Mouse (Mus musculus) embryonic facial prominence, embryonic 10.5 days (tissue): ENCODE results near the gene Map3k5. TPM values are rescaled to one million over a fixed set of nuclear protein-coding genes. Genes with fewer than 3 reads are reported as not detected.

Source experiments
- DNase-seq: peaks from one replicate; pipeline ENCODE4 v3.0.0-alpha.2; 2017; ENCODE audit warnings: low spot score
- H3K27ac ChIP-seq: fragments of 300-500 bp; sonication (generic); replicated peaks from 2 replicates; pipeline ENCODE4 v1.5.1; 2016; ENCODE audit warnings: mild to moderate bottlenecking
- H3K27me3 ChIP-seq: fragments of 300-500 bp; sonication (generic); replicated peaks from 2 replicates; pipeline ENCODE4 v1.6.1; 2016; ENCODE audit warnings: low read depth, mild to moderate bottlenecking; ENCODE audit not compliant: poor library complexity, severe bottlenecking
- H3K36me3 ChIP-seq: fragments of 300-500 bp; sonication (generic); replicated peaks from 2 replicates; pipeline ENCODE4 v1.6.1; 2016; ENCODE audit warnings: mild to moderate bottlenecking, moderate library complexity
- H3K4me1 ChIP-seq: fragments of 300-500 bp; sonication (generic); 2 replicates; pipeline ENCODE4 v1.6.1; 2016
- H3K4me3 ChIP-seq: fragments of 300-500 bp; sonication (generic); 2 replicates; pipeline ENCODE4 v1.5.1; 2016; ENCODE audit warnings: mild to moderate bottlenecking, moderate library complexity
- H3K9me3 ChIP-seq: fragments of 300-500 bp; sonication (generic); 2 replicates; pipeline ENCODE4 v1.6.1; 2016; ENCODE audit warnings: mild to moderate bottlenecking
- WGBS: fragments of 180-500 bp; shearing (Covaris S2); methylation state at CpG from one replicate; pipeline ENCODE4 v1.1.7; 2016; 5-methylcytosine and 5-hydroxymethylcytosine counted together
- polyA plus RNA-seq: library from polyadenylated mRNA; unstranded; fragments of >200 nt; fragmentation: Nextera tagmentation; extraction: Ambion mirVana; gene quantifications from 2 replicates; pipeline ENCODE4 v1.2.1, GENCODE M21; 2016

The Map3k5 gene
- polyA plus RNA-seq, 1 experiment from 2014 or later: 0.86 TPM

DNA sequence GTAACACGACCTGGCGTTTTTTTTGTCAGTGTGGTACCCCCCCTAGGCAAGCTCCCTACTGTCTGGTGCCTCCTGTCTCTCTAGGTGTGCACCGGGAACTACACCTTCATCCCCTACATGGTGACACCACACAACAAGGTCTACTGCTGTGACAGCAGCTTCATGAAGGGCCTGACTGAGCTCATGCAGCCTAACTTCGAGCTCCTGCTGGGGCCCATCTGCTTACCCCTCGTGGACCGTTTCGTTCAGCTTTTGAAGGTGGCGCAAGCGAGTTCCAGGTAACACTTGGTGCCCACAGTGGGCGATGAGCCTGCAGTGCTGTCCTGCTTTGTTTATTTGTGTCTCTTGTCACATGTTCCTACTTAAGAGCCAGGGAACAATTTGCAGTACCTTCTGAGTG lies 89.3 kb downstream of the Map3k5 start:
- H3K27me3 ChIP-seq: no peaks in the 10 kb centered on the region
- peaks cover 15% of the 10 kb centered on the region for H3K4me1 ChIP-seq
- H3K27ac ChIP-seq: no peak overlapping the region
- H3K4me3 ChIP-seq: no peak overlapping the region
- DNase-seq: no peak
- H3K9me3 ChIP-seq: no peaks in the 10 kb centered on the region
- WGBS: 75% methylated on average over 10 of the region's 10 CpGs
- H3K36me3 ChIP-seq: no peaks in the 10 kb centered on the region

DNA sequence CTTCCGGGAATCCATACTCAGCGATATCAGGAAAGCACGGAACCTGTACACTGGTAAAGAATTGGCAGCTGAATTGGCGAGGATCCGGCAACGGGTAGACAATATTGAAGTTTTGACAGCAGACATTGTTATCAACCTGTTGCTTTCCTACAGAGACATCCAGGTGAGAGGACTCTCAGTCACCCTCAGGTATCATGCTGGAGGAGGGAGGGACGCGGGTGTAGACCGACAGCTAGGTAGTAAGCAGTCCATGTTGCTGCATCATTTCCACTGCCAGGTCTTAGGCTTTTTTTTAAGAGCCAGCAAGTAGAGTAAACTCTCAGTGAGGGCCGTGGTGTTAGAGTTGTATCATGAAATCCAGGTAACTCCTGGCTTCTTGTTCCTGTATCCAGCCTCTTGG lies 90.6 kb downstream of the Map3k5 start:
- Histone ChIP-seq H3K27me3 (no peaks in the 10 kb centered on the region), H3K36me3 (no peaks in the 10 kb centered on the region), H3K27ac (no peak overlapping the region), H3K4me1 (peaks cover 15% of the 10 kb centered on the region), H3K9me3 (no peaks in the 10 kb centered on the region), H3K4me3 (no peak overlapping the region)
- 94% methylated on average over 10 of the region's 10 CpGs for WGBS
- DNase-seq: no peak

DNA sequence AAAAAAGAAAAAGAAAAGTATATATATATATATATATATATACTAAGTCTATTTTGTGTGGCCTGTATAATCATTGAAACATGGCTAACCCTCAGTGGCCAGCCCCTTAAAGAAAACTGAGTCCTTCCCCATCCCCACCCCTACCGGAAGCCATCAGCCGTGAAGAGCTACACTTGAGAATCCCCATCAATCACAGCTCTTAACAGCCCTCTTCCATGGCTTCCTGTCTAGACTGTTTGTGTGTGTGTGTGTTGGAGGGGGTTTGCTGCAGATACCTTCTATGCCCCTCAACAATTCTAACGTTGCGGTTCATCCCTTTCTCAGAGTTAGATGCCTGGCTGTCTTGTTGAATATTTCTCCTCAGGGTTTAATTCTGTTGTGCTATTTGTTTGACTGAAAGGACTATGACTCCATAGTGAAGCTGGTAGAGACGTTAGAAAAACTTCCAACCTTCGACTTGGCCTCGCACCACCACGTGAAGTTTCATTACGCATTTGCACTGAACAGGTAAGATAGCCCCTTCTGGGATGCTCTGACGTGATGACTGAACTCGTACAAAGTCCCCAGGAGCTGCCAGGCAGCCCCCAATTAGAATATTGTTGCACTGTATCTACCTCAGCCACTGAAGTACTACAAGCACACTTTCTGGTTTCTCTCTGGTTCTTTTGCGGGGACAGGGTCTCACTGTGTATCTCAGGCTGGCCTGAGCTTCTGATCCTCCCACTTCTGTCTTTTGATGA lies 91.7 kb downstream of the Map3k5 start:
- DNase-seq: no peak
- no peak overlapping the region for H3K27ac ChIP-seq
- 82% methylated on average over 12 of the region's 12 CpGs for WGBS
- H3K4me1 ChIP-seq: peaks cover 15% of the 10 kb centered on the region
- H3K27me3 ChIP-seq: no peaks in the 10 kb centered on the region
- no peaks in the 10 kb centered on the region for H3K36me3 ChIP-seq
- no peak overlapping the region for H3K4me3 ChIP-seq
- H3K9me3 ChIP-seq: no peaks in the 10 kb centered on the region

DNA sequence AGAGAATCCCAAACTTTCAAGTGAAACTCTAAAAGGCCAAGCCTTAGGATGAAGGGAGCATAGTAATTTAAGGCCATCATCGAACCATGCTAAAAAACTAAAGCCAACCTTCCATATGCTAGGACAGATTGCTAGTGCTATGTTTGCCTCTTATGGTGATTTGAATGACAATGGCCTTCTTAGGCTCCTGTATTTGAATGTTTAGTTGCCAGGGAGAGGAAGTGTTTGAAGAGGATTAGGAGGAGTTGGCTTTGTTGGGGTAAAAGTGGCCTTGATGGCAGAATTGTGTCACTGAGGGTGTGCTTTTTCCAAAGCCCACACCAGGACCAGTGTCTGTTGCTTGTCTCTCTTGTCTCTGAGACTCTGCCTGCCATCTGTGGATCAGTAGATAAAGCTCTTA lies 96.4 kb downstream of the Map3k5 start:
- 97% methylated on average over 1 of the region's 1 CpGs for WGBS
- Histone ChIP-seq H3K27ac (no peak overlapping the region), H3K36me3 (no peaks in the 10 kb centered on the region)

DNA sequence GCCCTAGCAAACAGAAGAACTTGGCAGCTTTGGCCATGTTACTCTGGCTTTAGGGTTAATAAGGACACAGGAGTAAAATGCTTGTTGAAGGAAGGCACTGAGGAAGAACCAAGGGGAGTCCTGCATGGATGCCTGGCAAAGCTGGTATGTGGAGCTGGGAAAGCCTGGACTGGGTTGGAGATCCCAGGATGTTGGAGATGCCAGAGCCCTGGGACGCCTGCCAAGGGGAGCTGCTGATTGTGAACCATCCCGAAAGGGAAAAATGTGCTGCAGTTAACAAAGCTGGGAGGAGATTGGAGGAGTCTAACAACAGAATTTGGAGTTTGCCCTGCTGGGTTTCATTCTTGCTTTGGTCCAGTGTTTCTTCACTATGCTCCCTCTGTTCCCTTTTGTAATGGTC lies 97.7 kb downstream of the Map3k5 start:
- Histone ChIP-seq H3K36me3 (no peaks in the 10 kb centered on the region), H3K27ac (no peak overlapping the region), H3K4me1 (no peaks in the 10 kb centered on the region), H3K4me3 (no peak overlapping the region), H3K27me3 (no peaks in the 10 kb centered on the region), H3K9me3 (no peaks in the 10 kb centered on the region)
- DNase-seq: no peak
- 92% methylated on average over 2 of the region's 2 CpGs for whole genome bisulfite sequencing

More for the DNA sequence above, 96.4 kb downstream of the Map3k5 start:
- DNase-seq: no peak
- Histone ChIP-seq H3K4me1 (no peaks in the 10 kb centered on the region), H3K4me3 (no peak overlapping the region), H3K9me3 (no peaks in the 10 kb centered on the region), H3K27me3 (no peaks in the 10 kb centered on the region)

DNA sequence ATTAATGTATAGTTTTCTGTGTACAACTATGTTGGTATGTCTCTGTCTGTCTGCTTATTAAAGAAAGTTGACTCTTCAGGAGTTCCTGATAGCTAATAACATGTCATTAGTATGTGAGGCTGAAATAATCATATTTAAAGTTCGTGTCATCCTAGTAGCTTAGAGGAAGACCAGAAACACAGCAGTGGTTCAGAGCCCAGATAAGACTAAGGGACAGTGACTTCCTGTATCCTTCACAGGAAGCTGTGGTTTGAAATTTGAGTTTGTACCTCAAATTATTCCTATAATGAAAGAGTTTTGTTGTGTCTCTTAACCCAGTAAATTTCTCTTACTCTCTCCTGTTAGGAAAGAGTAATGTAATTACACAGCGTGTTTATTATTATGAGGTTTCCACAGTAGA lies 102.1 kb downstream of the Map3k5 start:
- no peak overlapping the region for H3K4me3 ChIP-seq
- WGBS: 83% methylated on average over 2 of the region's 2 CpGs
- H3K9me3 ChIP-seq: no peaks in the 10 kb centered on the region
- no peak overlapping the region for H3K27ac ChIP-seq
- DNase-seq: no peak
- no peaks in the 10 kb centered on the region for H3K4me1 ChIP-seq
- no peaks in the 10 kb centered on the region for H3K27me3 ChIP-seq
- H3K36me3 ChIP-seq: no peaks in the 10 kb centered on the region

DNA sequence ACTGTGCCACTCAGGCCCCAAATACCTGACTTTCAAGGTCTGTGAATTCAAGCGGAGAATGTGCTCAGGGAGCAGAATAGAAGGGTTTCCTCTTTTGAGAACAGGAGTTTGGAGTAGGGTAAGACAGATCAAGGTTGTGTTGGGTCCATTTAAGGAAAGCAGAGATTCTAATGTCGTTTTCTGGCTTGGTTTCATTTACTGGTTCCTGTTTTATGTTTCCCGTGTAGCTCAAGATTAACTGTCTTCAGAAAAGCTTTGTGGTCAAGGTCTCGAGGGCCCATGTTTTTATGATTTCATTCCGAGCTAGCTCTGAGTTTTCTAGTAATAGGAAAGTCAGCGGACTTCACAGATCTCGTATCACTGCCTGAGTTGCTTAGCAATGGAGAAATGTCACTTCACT lies 102.6 kb downstream of the Map3k5 start:
- Histone ChIP-seq H3K36me3 (no peaks in the 10 kb centered on the region), H3K27ac (no peak overlapping the region), H3K27me3 (no peaks in the 10 kb centered on the region), H3K9me3 (no peaks in the 10 kb centered on the region), H3K4me3 (no peak overlapping the region), H3K4me1 (no peaks in the 10 kb centered on the region)
- no peak for DNase-seq
- 85% methylated on average over 7 of the region's 7 CpGs for WGBS

DNA sequence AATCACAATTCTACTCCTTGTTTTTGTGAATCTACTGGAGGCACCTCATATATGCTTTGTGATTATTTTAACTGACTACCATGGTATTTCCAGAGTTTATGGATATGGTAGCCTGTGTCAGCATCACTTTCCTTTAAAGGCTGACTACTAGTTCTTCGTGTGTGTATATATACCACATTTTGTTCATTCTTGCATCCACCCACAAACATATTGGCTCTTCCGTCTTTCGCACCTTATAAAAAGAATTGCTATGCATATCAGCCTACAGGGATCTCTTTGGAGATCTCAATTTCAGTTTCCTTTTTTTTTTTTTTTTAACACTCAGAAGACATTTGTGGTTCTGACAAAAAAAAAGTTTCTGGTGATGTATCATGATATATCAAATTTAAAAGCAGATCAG lies 105.3 kb downstream of the Map3k5 start:
- H3K36me3 ChIP-seq: no peaks in the 10 kb centered on the region
- no peaks in the 10 kb centered on the region for H3K4me1 ChIP-seq
- no peak for DNase-seq
- no peaks in the 10 kb centered on the region for H3K9me3 ChIP-seq
- no peaks in the 10 kb centered on the region for H3K27me3 ChIP-seq
- H3K4me3 ChIP-seq: no peak overlapping the region
- H3K27ac ChIP-seq: no peak overlapping the region
- 89% methylated on average over 3 of the region's 3 CpGs for WGBS

DNA sequence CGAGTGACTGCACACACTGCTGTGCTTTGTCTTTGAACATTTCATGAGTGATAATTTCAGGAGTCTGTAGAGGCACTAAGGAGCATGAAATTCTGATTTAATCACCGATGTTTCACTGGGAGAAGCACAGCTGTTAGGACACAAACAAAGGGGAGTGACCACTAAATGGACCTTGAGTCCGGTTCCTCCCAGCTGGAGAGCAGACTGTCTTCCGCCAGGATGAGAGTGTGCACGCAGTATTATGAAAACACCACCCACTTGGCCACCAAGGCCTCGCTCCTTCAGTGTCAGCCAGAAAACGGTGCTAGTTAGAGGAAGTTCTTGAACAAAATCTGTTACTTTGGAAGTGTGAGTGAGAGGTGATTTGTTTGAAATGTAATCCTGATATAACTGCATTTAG lies 105.8 kb downstream of the Map3k5 start:
- WGBS: 67% methylated on average over 7 of the region's 7 CpGs
- Histone ChIP-seq H3K9me3 (no peaks in the 10 kb centered on the region), H3K27ac (no peak overlapping the region), H3K4me3 (no peak overlapping the region), H3K4me1 (no peaks in the 10 kb centered on the region), H3K36me3 (no peaks in the 10 kb centered on the region), H3K27me3 (no peaks in the 10 kb centered on the region)
- no peak for DNase-seq

DNA sequence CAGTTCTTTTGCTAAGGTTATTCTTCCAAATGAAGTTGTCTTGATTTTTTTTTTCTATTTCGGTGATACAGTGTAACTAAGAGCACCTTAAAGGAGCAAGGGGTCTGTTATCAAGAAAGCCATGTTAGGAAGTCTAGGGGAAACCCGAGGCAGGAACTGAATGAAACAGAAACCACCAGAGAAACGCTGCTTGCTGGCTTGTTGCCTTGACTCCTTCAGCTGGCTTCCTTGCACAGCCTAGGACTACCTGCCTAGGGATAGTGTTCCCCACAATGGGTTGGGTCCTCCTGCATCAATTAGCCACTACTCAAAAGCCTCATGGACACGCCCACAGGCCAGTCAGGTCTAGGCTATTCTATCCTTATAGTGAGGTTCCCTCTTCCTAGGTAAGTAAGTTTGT lies 106.4 kb downstream of the Map3k5 start:
- WGBS: 80% methylated on average over 4 of the region's 4 CpGs
- Histone ChIP-seq H3K27ac (no peak overlapping the region), H3K4me3 (no peak overlapping the region), H3K27me3 (no peaks in the 10 kb centered on the region), H3K4me1 (no peaks in the 10 kb centered on the region), H3K36me3 (no peaks in the 10 kb centered on the region), H3K9me3 (no peaks in the 10 kb centered on the region)
- DNase-seq: no peak

DNA sequence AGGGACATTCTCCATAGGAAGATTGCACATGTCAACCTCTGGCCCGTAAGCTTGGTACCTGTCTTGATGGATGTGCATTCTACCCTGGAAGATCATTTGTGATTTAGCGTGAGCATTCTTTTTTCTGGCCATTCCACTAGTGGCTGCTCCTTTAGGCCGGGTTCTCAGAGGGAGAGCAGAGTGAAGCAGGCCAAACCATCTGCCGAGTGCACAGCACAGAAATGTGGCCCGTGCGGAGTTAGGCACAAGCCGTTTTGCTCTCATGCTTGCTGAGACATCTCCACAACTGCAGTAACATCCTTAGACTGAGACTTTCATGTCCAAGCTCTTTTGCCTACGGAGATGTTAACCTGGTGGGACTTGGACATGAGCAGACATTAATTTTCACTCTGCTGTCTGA lies 107.8 kb downstream of the Map3k5 start:
- no peak overlapping the region for H3K4me3 ChIP-seq
- H3K36me3 ChIP-seq: no peaks in the 10 kb centered on the region
- H3K9me3 ChIP-seq: no peaks in the 10 kb centered on the region
- no peaks in the 10 kb centered on the region for H3K4me1 ChIP-seq
- WGBS: 94% methylated on average over 8 of the region's 8 CpGs
- H3K27ac ChIP-seq: no peak overlapping the region
- DNase-seq: no peak
- H3K27me3 ChIP-seq: no peaks in the 10 kb centered on the region

DNA sequence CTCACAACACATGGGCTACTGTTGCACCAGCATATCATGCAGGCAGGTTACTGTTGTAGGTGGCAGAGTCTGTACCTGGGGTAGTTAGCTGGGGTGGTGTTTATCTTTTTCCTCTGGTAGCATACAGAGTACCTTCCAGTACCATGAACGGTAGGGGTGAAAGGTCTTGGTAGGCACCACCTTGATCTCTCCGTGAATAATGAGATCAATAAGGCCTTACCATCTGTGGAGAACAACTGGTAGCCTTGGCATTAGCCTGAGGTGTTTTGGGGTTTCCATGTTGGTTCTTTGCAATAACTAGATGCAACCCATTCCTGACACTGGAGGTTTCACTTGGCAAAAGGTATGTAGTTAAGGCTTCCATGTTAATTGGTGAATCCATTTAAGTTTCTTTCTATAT lies 109.8 kb downstream of the Map3k5 start:
- DNase-seq: no peak
- WGBS: 88% methylated on average over 2 of the region's 2 CpGs

DNA sequence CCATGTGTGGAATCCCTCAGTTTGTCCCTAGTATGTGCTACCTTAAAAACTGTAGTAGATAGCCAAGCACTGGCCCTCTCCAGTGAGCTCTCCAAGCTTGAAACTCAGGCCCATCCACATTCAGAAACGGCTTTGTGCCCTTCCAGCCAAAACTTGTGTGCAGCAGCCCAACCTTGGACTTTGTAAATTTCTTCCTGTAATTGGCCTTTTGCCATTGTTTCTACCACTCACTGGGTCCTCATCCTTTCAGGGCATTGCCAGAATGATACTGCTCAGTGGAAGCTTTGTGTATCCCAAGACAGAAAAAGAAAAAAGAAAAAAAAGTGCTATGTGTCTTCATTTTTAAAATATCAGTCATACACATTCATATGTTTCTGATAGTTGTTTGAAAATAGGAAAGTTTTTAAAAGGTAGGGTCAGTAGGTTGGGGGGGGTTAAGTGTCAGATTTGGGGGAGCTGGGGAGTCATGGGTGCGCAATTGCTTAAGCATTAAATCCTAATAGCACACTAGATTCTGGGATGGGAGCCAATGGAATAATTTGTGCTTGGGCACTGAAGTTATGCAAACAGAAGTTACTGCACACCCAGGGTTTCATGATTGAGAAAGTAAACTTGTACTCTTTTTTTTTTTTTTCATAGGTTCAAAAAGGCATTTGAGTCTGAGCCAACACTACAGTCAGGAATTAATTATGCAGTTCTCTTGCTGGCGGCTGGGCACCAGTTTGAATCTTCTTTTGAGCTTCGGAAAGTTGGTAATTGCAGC lies 111.6 kb downstream of the Map3k5 start:
- Histone ChIP-seq H3K4me1 (no peaks in the 10 kb centered on the region), H3K27me3 (no peaks in the 10 kb centered on the region), H3K27ac (no peak overlapping the region), H3K4me3 (no peak overlapping the region), H3K9me3 (no peaks in the 10 kb centered on the region), H3K36me3 (no peaks in the 10 kb centered on the region)
- WGBS: 85% methylated on average over 4 of the region's 4 CpGs
- DNase-seq: no peak

More for the DNA sequence above, 109.8 kb downstream of the Map3k5 start:
- Histone ChIP-seq H3K27me3 (no peaks in the 10 kb centered on the region), H3K4me3 (no peak overlapping the region), H3K36me3 (no peaks in the 10 kb centered on the region), H3K9me3 (no peaks in the 10 kb centered on the region), H3K4me1 (no peaks in the 10 kb centered on the region), H3K27ac (no peak overlapping the region)
